Mouse (Mus musculus) forebrain, postnatal 0 days (tissue): ENCODE measurements around the gene Rnf223. TPM values are rescaled to one million over a fixed set of nuclear protein-coding genes. Genes with fewer than 3 reads are reported as not detected.
"Not testable (repeated sequence)": the region's sequence is repeated elsewhere in the genome, so short reads cannot be mapped to it uniquely, and the experiment has no call there.

Experiments
- ATAC-seq: fragments of 200-750 bp; cut with Nextera tagmentation; 2 replicates; pipeline ENCODE4 v1.8.0; 2017; ENCODE audit warnings: mild to moderate bottlenecking, moderate library complexity
- DNase-seq: peaks from one replicate; pipeline ENCODE4 v3.0.0-alpha.2; 2015
- H3K27ac ChIP-seq: fragments of 300-500 bp; sonication (generic); 2 replicates; pipeline ENCODE4 v1.5.1; 2014; ENCODE audit warnings: low read depth, mild to moderate bottlenecking, antibody characterized with exemption, low read length, moderate library complexity, mixed read lengths
- H3K27me3 ChIP-seq: fragments of 300-500 bp; sonication (generic); 2 replicates; pipeline ENCODE4 v1.6.1; 2014; ENCODE audit warnings: mild to moderate bottlenecking, low read length, mixed read lengths; ENCODE audit not compliant: insufficient read depth
- H3K36me3 ChIP-seq: fragments of 300-500 bp; sonication (generic); 2 replicates; pipeline ENCODE4 v1.6.1; 2014; ENCODE audit warnings: mild to moderate bottlenecking, moderate library complexity; ENCODE audit not compliant: insufficient read depth
- H3K4me1 ChIP-seq: fragments of 300-500 bp; sonication (generic); 2 replicates; pipeline ENCODE4 v1.6.1; 2014; ENCODE audit warnings: antibody characterized with exemption; ENCODE audit not compliant: insufficient read depth
- H3K4me2 ChIP-seq: fragments of 300-500 bp; sonication (generic); 2 replicates; pipeline ENCODE4 v1.6.1; 2014; ENCODE audit warnings: low read depth, mild to moderate bottlenecking, moderate library complexity
- H3K4me3 ChIP-seq: fragments of 300-500 bp; sonication (generic); 2 replicates; pipeline ENCODE4 v1.5.1; 2014; ENCODE audit warnings: low read depth, low read length, mixed read lengths
- H3K9ac ChIP-seq: fragments of 300-500 bp; sonication (generic); 2 replicates; pipeline ENCODE4 v1.6.1; 2014; ENCODE audit warnings: mild to moderate bottlenecking
- H3K9me3 ChIP-seq: fragments of 300-500 bp; sonication (generic); 2 replicates; pipeline ENCODE4 v1.6.1; 2016; ENCODE audit warnings: low read length
- CTCF ChIP-seq: sonication (generic); IDR thresholded peaks from 2 replicates; pipeline ENCODE4 v1.5.1; 2016; ENCODE audit warnings: antibody characterized with exemption, control low read depth, low read depth
- WGBS: fragments of 180-500 bp; shearing (Covaris S2); extraction: QIAGEN DNeasy Blood & Tissue Kit; methylation state at CpG from one replicate; pipeline ENCODE4 v1.1.7; 2014; 5-methylcytosine and 5-hydroxymethylcytosine counted together
- polyA plus RNA-seq: library from polyadenylated mRNA; unstranded; fragments of >200 nt; fragmentation: Nextera tagmentation; extraction: Ambion mirVana; gene quantifications from 2 replicates; pipeline ENCODE4 v1.2.1, GENCODE M21; 2015
- total RNA-seq: library from RNA; depleted of rRNA; stranded (reverse); fragments of >200 nt; gene quantifications from 2 replicates; pipeline ENCODE4 v1.2.3, GENCODE M21; 2014

The Rnf223 gene
- total and polyA plus RNA-seq, 2 experiments from 2014 or later: 0.08 to 0.33 TPM

- no peak overlapping the region for H3K4me3 ChIP-seq
- H3K27me3 ChIP-seq: no peaks in the 10 kb centered on the region
- DNase-seq: no peak
- H3K27ac ChIP-seq: no peak overlapping the region
- no peak overlapping the region for H3K4me2 ChIP-seq
- TF ChIP-seq CTCF: no peak
- H3K4me1 ChIP-seq: no peaks in the 10 kb centered on the region
- H3K9me3 ChIP-seq: no peaks in the 10 kb centered on the region
- H3K36me3 ChIP-seq: peaks cover 10% of the 10 kb centered on the region
- no peak for ATAC-seq
- WGBS: 88% methylated on average over 10 of the region's 10 CpGs
- no peak overlapping the region for H3K9ac ChIP-seq
Measured at GRCm38 (mm10) chr4:156130940-156131339, 627 bp downstream of the Rnf223 start.

- WGBS: 53% methylated on average over 5 of the region's 5 CpGs
- Histone ChIP-seq H3K4me1 (no peaks in the 10 kb centered on the region), H3K27me3 (no peaks in the 10 kb centered on the region), H3K9me3 (no peaks in the 10 kb centered on the region), H3K4me2 (no peak overlapping the region), H3K36me3 (no peaks in the 10 kb centered on the region), H3K9ac (no peak overlapping the region), H3K27ac (no peak overlapping the region), H3K4me3 (no peak overlapping the region)
- ATAC-seq (no peak), DNase-seq (no peak)
- TF ChIP-seq CTCF: no peak
Measured at GRCm38 (mm10) chr4:156133334-156133733, 3.0 kb downstream of the Rnf223 start.

GRCm38 (mm10) chr4:156133943-156134605, 3.8 kb downstream of the Rnf223 start:
- ATAC-seq: no peak
- no peak overlapping the region for H3K27ac ChIP-seq
- 85% methylated on average over 12 of the region's 12 CpGs for WGBS

GRCm38 (mm10) chr4:156135112-156135511, 4.8 kb downstream of the Rnf223 start:
- Histone ChIP-seq H3K9me3 (no peaks in the 10 kb centered on the region), H3K4me3 (no peak overlapping the region), H3K27me3 (no peaks in the 10 kb centered on the region), H3K27ac (no peak overlapping the region), H3K9ac (no peak overlapping the region), H3K4me2 (no peak overlapping the region), H3K4me1 (no peaks in the 10 kb centered on the region), H3K36me3 (no peaks in the 10 kb centered on the region)
- DNase-seq: no peak
- ATAC-seq: no peak
- WGBS: 95% methylated on average over 13 of the region's 13 CpGs
- no peak for TF ChIP-seq CTCF

More at GRCm38 (mm10) chr4:156133943-156134605, 3.8 kb downstream of the Rnf223 start:
- Histone ChIP-seq H3K9me3 (no peaks in the 10 kb centered on the region), H3K36me3 (no peaks in the 10 kb centered on the region), H3K9ac (no peak overlapping the region), H3K27me3 (no peaks in the 10 kb centered on the region), H3K4me1 (no peaks in the 10 kb centered on the region), H3K4me2 (no peak overlapping the region), H3K4me3 (no peak overlapping the region)
- DNase-seq: no peak
- TF ChIP-seq CTCF: no peak

- WGBS: 95% methylated on average over 14 of the region's 14 CpGs
- no peak for ATAC-seq
Measured at GRCm38 (mm10) chr4:156135801-156136200, 5.5 kb downstream of the Rnf223 start.

GRCm38 (mm10) chr4:156136285-156137100, 6.2 kb downstream of the Rnf223 start:
- no peak for ATAC-seq
- WGBS: 92% methylated on average over 30 of the region's 30 CpGs

More at GRCm38 (mm10) chr4:156135801-156136200, 5.5 kb downstream of the Rnf223 start:
- no peaks in the 10 kb centered on the region for H3K9me3 ChIP-seq
- no peak overlapping the region for H3K4me3 ChIP-seq
- no peaks in the 10 kb centered on the region for H3K4me1 ChIP-seq
- no peaks in the 10 kb centered on the region for H3K36me3 ChIP-seq
- DNase-seq: no peak
- TF ChIP-seq CTCF: no peak
- H3K27ac ChIP-seq: no peak overlapping the region
- no peak overlapping the region for H3K9ac ChIP-seq
- no peak overlapping the region for H3K4me2 ChIP-seq
- no peaks in the 10 kb centered on the region for H3K27me3 ChIP-seq

DNA sequence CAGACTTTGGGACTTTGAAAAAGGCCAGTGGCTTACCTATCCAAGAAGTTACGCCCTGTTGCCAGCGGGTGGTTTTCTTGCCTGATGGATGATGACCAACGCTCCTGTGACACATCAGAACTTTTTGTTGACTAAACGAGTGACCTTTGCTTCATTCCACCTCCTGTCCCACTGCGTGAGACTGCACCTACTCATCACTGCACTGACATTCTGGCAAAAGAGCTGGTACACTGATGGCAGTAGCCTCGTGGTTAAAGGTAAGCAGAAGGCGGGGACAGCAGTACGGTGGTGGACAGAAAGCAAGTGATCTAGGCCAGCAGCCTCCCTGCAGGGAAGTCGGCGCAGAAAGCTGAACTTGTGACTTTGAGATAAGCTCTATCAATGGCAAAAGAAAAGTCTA, 20.6 kb downstream of the Rnf223 start:
- 89% methylated on average over 10 of the region's 10 CpGs for WGBS

More at GRCm38 (mm10) chr4:156136285-156137100, 6.2 kb downstream of the Rnf223 start:
- no peaks in the 10 kb centered on the region for H3K36me3 ChIP-seq
- no peaks in the 10 kb centered on the region for H3K4me1 ChIP-seq
- H3K9me3 ChIP-seq: no peaks in the 10 kb centered on the region
- TF ChIP-seq CTCF: no peak
- H3K27ac ChIP-seq: no peak overlapping the region
- H3K4me2 ChIP-seq: no peak overlapping the region
- H3K9ac ChIP-seq: no peak overlapping the region
- H3K27me3 ChIP-seq: no peaks in the 10 kb centered on the region
- no peak for DNase-seq
- no peak overlapping the region for H3K4me3 ChIP-seq

More for the DNA sequence above, 20.6 kb downstream of the Rnf223 start:
- not testable (repeated sequence) for H3K27me3 ChIP-seq, H3K9me3 ChIP-seq, H3K36me3 ChIP-seq, H3K4me2 ChIP-seq, ATAC-seq, H3K4me1 ChIP-seq, H3K4me3 ChIP-seq, H3K9ac ChIP-seq, DNase-seq, H3K27ac ChIP-seq
